In genomic region chr6:85397165-85397564, GRCm38 (mm10) we compare ENCODE assay signal across 9 mouse cellular contexts. TPM values are rescaled to one million over a fixed set of nuclear protein-coding genes. Genes with fewer than 3 reads are reported as not detected.
A peak's percentile ranks its signal among the peaks of the same experiment; 100 is the strongest.
DNase-seq lines count a peak whose midpoint lies in the region; ATAC-seq and TF ChIP-seq lines count a peak whose summit lies in the region.
"Had no signal": no experiment of that assay in that cellular context is flagged by ENCODE, and none has a peak within 500 bp of the region (broad histone marks: within the 10 kb centered on the region; RNA-seq: fewer than 3 reads in every experiment).

No protein-coding gene starts in this region.

- no peak overlapping the region for H3K27ac ChIP-seq in kidney, embryonic 16.5 days (ENCODE audit: low read length)
- H3K27ac ChIP-seq in MEL (ENCODE audit: control insufficient read depth, low read depth, low read length), result no peak overlapping the region

- no peak overlapping the region for H3K4me3 ChIP-seq in kidney, embryonic 16.5 days (ENCODE audit: low read length)
- no peak overlapping the region for H3K4me3 ChIP-seq in MEL (ENCODE audit: control insufficient read depth in 1 of 2, insufficient read depth in 1 of 2, low read depth in 2 of 2, low read length in 2 of 2)

- peak; percentile 57 to 87 (median 79) for TF ChIP-seq CTCF in MEL (IDR thresholded peaks at IDR 0.05 in 2 of 3, conservative IDR thresholded peaks at IDR 0.05 in 1 of 3; ENCODE audit: control insufficient read depth in 1 of 3, insufficient read depth in 1 of 3, low read depth in 2 of 3, low read length in 3 of 3, poor library complexity in 1 of 3, severe bottlenecking in 1 of 3)

- H3K4me1 ChIP-seq in kidney, embryonic 16.5 days (ENCODE audit: insufficient read depth, low read length), result peaks cover 7% of the 10 kb centered on the region; the same call in 1 of the 2 replicates
- no peaks in the 10 kb centered on the region for H3K4me1 ChIP-seq in MEL (ENCODE audit: control insufficient read depth in 1 of 2, insufficient read depth in 2 of 2, low read length in 2 of 2)

- no peak overlapping the region for H3K9ac ChIP-seq in kidney, embryonic 16.5 days (replicated peaks; ENCODE audit: low read length)
- H3K9ac ChIP-seq in MEL (ENCODE audit: control insufficient read depth, low read depth, low read length, poor library complexity, severe bottlenecking), result no peak overlapping the region

- no peaks in the 10 kb centered on the region; the same call in 1 of the 2 replicates for H3K27me3 ChIP-seq in kidney, embryonic 16.5 days (ENCODE audit: insufficient read depth, low read length)
- H3K27me3 ChIP-seq in MEL (ENCODE audit: control insufficient read depth in 1 of 2, insufficient read depth in 2 of 2, low read length in 2 of 2), result no peaks in the 10 kb centered on the region; a peak in 1 of 4 replicates

- no peaks in the 10 kb centered on the region for H3K9me3 ChIP-seq in kidney, embryonic 16.5 days (ENCODE audit: low read length)
- H3K9me3 ChIP-seq in MEL (replicated peaks; ENCODE audit: insufficient read depth, low read length), result no peaks in the 10 kb centered on the region

- H3K4me2 ChIP-seq in kidney, embryonic 16.5 days (replicated peaks; ENCODE audit: low read depth, low read length), result no peak overlapping the region

- H3K79me2 ChIP-seq in MEL (ENCODE audit: control insufficient read depth, insufficient read depth, low read length, poor library complexity), result no peaks in the 10 kb centered on the region

- DNase-seq in adrenal gland, adult (ENCODE audit: inconsistent age in 2 of 2, low spot score in 1 of 2), result peak; percentile 46 to 83
- DNase-seq in adrenal gland, postnatal 4 days (ENCODE audit: low spot score in 2 of 2), result no peak
- peak; percentile 79 for DNase-seq in kidney, adult 18-20 months
- DNase-seq in MEL (ENCODE audit: low read depth, low spot score), result peak; percentile 59
- DNase-seq in heart, postnatal 4 days, result peak; percentile 56
- DNase-seq in lung, postnatal 14 days, result peak; percentile 46

- TF ChIP-seq RAD21 in MEL (IDR thresholded peaks at IDR 0.05; ENCODE audit: low read depth, low read length), result peak; percentile 72

- H3K36me3 ChIP-seq in kidney, embryonic 16.5 days (ENCODE audit: insufficient read depth, low read length), result no peaks in the 10 kb centered on the region
- H3K36me3 ChIP-seq in MEL (ENCODE audit: control insufficient read depth in 1 of 2, insufficient read depth in 2 of 2, low read length in 2 of 2), result no peaks in the 10 kb centered on the region

- TF ChIP-seq EP300 in MEL (IDR thresholded peaks at IDR 0.05; ENCODE audit: low read depth in 1 of 2, low read length in 2 of 2), result no peak

- no peak for ATAC-seq in kidney, embryonic 16.5 days (ENCODE audit: low FRiP score, low TSS enrichment)
- ATAC-seq in inflammation-experienced regulatory T-cells, adult 6 months, result no peak

- no peak for TF ChIP-seq POLR2A in MEL (IDR thresholded peaks at IDR 0.05; ENCODE audit: control insufficient read depth in 1 of 2, insufficient read depth in 1 of 2, low read depth in 1 of 2, low read length in 2 of 2, poor library complexity in 1 of 2)

- WGBS in kidney, embryonic 16.5 days, result 24% methylated on average over 1 of the region's 1 CpGs

TF ChIP-seq in MEL, 35 proteins besides CTCF, POLR2A, EP300 and RAD21:
- TF ChIP-seq ZKSCAN1 (IDR thresholded peaks at IDR 0.05; ENCODE audit: low read depth, low read length) (no peak), SMC3 (IDR thresholded peaks at IDR 0.05; ENCODE audit: low read depth, low read length) (peak; percentile 78), POLR2AphosphoS5 (IDR thresholded peaks at IDR 0.05; ENCODE audit: borderline replicate concordance, low read depth, low read length) (no peak), ZC3H11A (IDR thresholded peaks at IDR 0.05; ENCODE audit: low read depth, low read length) (peak; percentile 59)

RNA-seq across cellular contexts. Expression of gene Rab11fip5, which starts 22.7 kb away (rescaled TPM):
- total RNA-seq in adrenal gland, postnatal 4 days (2021), result 10 to 100 TPM; 39.4 to 41.1 TPM
- 16.5 and 18.9 TPM in 2 replicates for polyA plus RNA-seq in kidney, embryonic 16.5 days (2015; fragmentation: Nextera tagmentation; extraction: Ambion mirVana)
- 3.1 and 3.3 TPM in 2 replicates for total RNA-seq in MEL (2012; rRNA removed)
- 1 to 10 TPM in 1 of 2 experiments, not detected in 1; 8.5 TPM for polyA plus RNA-seq in MEL (2012; ENCODE audit: insufficient read depth in 1 of 2, insufficient read length in 2 of 2, low read depth in 1 of 2, low replicate concordance in 2 of 2, missing spikeins in 1 of 2)
- 10 to 100 TPM; 74.7 to 79.8 TPM for total RNA-seq in heart, postnatal 4 days (2021)
- polyA plus RNA-seq in inflammation-experienced regulatory T-cells, adult 6 months (2017; shearing (Covaris generic)), result under 1 TPM; 0.50 to 0.67 (median 0.66) TPM

RNA-seq across cellular contexts. Expression of gene Noto, which starts 26.5 kb away (rescaled TPM):
- total RNA-seq in adrenal gland, postnatal 4 days (2021), result not detected
- polyA plus RNA-seq in kidney, embryonic 16.5 days (2015; fragmentation: Nextera tagmentation; extraction: Ambion mirVana), result not detected in 2 replicates
- not detected in 2 replicates for total RNA-seq in MEL (2012; rRNA removed)
- polyA plus RNA-seq in MEL (2012; ENCODE audit: insufficient read depth in 1 of 2, insufficient read length in 2 of 2, low read depth in 1 of 2, low replicate concordance in 2 of 2, missing spikeins in 1 of 2), result not detected
- not detected for total RNA-seq in heart, postnatal 4 days (2021)
- polyA plus RNA-seq in inflammation-experienced regulatory T-cells, adult 6 months (2017; shearing (Covaris generic)), result under 1 TPM in 1 of 3 experiments, not detected in 2; 0.38 TPM
- polyA plus RNA-seq: gonadal fat pad, adult 2 months had no signal

RNA-seq across cellular contexts. Expression of gene Smyd5, which starts 34.6 kb away (rescaled TPM):
- total RNA-seq in adrenal gland, postnatal 4 days (2021), result 10 to 100 TPM; 39.3 to 43.5 TPM
- polyA plus RNA-seq in kidney, embryonic 16.5 days (2015; fragmentation: Nextera tagmentation; extraction: Ambion mirVana), result 74.4 and 77.0 TPM in 2 replicates
- total RNA-seq in MEL (2012; rRNA removed), result 82.5 and 102 TPM in 2 replicates
- 100 to 1,000 TPM in 1 of 2 experiments, not detected in 1; 113 TPM for polyA plus RNA-seq in MEL (2012; ENCODE audit: insufficient read depth in 1 of 2, insufficient read length in 2 of 2, low read depth in 1 of 2, low replicate concordance in 2 of 2, missing spikeins in 1 of 2)
- total RNA-seq in heart, postnatal 4 days (2021), result 10 to 100 TPM; 17.1 to 19.6 TPM
- polyA plus RNA-seq in inflammation-experienced regulatory T-cells, adult 6 months (2017; shearing (Covaris generic)), result 10 to 100 TPM; 18.7 to 31.4 (median 28.0) TPM

RNA-seq across cellular contexts. Expression of gene Cct7, which starts 54.1 kb away (rescaled TPM):
- total RNA-seq in adrenal gland, postnatal 4 days (2021), result 100 to 1,000 TPM; 238 to 245 TPM
- 555 and 583 TPM in 2 replicates for polyA plus RNA-seq in kidney, embryonic 16.5 days (2015; fragmentation: Nextera tagmentation; extraction: Ambion mirVana)
- 660 and 731 TPM in 2 replicates for total RNA-seq in MEL (2012; rRNA removed)
- polyA plus RNA-seq in MEL (2012; ENCODE audit: insufficient read depth in 1 of 2, insufficient read length in 2 of 2, low read depth in 1 of 2, low replicate concordance in 2 of 2, missing spikeins in 1 of 2), result 100 to 1,000 TPM; 222 to 660 TPM
- 100 to 1,000 TPM; 189 to 197 TPM for total RNA-seq in heart, postnatal 4 days (2021)
- polyA plus RNA-seq in inflammation-experienced regulatory T-cells, adult 6 months (2017; shearing (Covaris generic)), result 100 to 1,000 TPM; 319 to 323 (median 322) TPM

RNA-seq across cellular contexts. Expression of gene Pradc1, which starts 54.6 kb away (rescaled TPM):
- 10 to 100 TPM; 14.8 to 17.4 TPM for total RNA-seq in adrenal gland, postnatal 4 days (2021)
- polyA plus RNA-seq in kidney, embryonic 16.5 days (2015; fragmentation: Nextera tagmentation; extraction: Ambion mirVana), result 37.6 and 39.1 TPM in 2 replicates
- total RNA-seq in MEL (2012; rRNA removed), result 29.3 and 33.6 TPM in 2 replicates
- polyA plus RNA-seq in MEL (2012; ENCODE audit: insufficient read depth in 1 of 2, insufficient read length in 2 of 2, low read depth in 1 of 2, low replicate concordance in 2 of 2, missing spikeins in 1 of 2), result 10 to 100 TPM in 1 of 2 experiments, not detected in 1; 47.9 TPM
- total RNA-seq in heart, postnatal 4 days (2021), result 10 to 100 TPM; 25.7 to 29.2 TPM
- polyA plus RNA-seq in inflammation-experienced regulatory T-cells, adult 6 months (2017; shearing (Covaris generic)), result 10 to 100 TPM; 14.2 to 23.1 (median 16.5) TPM

Comparison
In these comparisons a context has a peak if more than half of its experiments do, and no peak if none do; other contexts are left out.
1. DNase-seq: peak in adrenal gland, adult (2 of 2), kidney, adult 18-20 months (single experiment), MEL (single experiment), heart, postnatal 4 days (single experiment) and lung, postnatal 14 days (single experiment); none in adrenal gland, postnatal 4 days (0 of 2).